Mouse (Mus musculus) liver, adult 10 weeks (tissue): ENCODE data around the gene Tcerg1l. TPM values are rescaled to one million over a fixed set of nuclear protein-coding genes. Genes with fewer than 3 reads are reported as not detected.

Experiments
- polyA plus RNA-seq: library from polyadenylated mRNA; stranded (reverse); fragments of 350-450 nt; fragmentation: Illumina TruSeq; extraction: RNeasy Lipid Tissue Mini Kit (QIAGEN cat#74804); gene quantifications from one replicate; pipeline ENCODE4 v1.2.3, GENCODE M21; 2014; ENCODE audit warnings: low read depth, low replicate concordance

Gene Tcerg1l
- not detected for polyA plus RNA-seq

GRCm38 (mm10) chr7:138397485-138398181 is at the start of gene Tcerg1l:
TSS of gene Tcerg1l (minus strand) at chr7:138397730.

